Mouse (Mus musculus): ENCODE results near the gene Creld2. TPM values are rescaled to one million over a fixed set of nuclear protein-coding genes. Genes with fewer than 3 reads are reported as not detected.
A peak's percentile ranks its signal among the peaks of the same experiment; 100 is the strongest.
"Not testable (repeated sequence)": the region's sequence is repeated elsewhere in the genome, so short reads cannot be mapped to it uniquely, and the experiment has no call there.

Creld2 gene
- polyA plus RNA-seq (2015; fragmentation: Nextera tagmentation; extraction: Ambion mirVana), result 58.5 and 59.5 TPM in 2 replicates

GRCm38 (mm10) chr15:88819026-88819905, at the start of gene Creld2, which contains the start of gene Alg12:
Gene Creld2, plus strand, starts transcription at chr15:88819646.
Gene Alg12, minus strand, starts transcription at chr15:88819318.
- peak; percentile 99 for ATAC-seq (replicated peaks)
- H3K27me3 ChIP-seq, result no peaks in the 10 kb centered on the region
- no peaks in the 10 kb centered on the region for H3K9me3 ChIP-seq
- peaks cover 33% of the 10 kb centered on the region for H3K36me3 ChIP-seq
- under 1% methylated on average over 88 of the region's 88 CpGs for WGBS
- peak within 1 kb of the TSS; percentile 86 for H3K4me3 ChIP-seq
- H3K4me2 ChIP-seq (replicated peaks), result peak within 1 kb of the TSS; percentile 77
- peak within 1 kb of the TSS; percentile 84 for H3K9ac ChIP-seq (replicated peaks)
- H3K27ac ChIP-seq (replicated peaks), result peak within 1 kb of the TSS; percentile 83
- H3K4me1 ChIP-seq, result peaks cover 28% of the 10 kb centered on the region

- H3K27me3 ChIP-seq; H3K27ac ChIP-seq (replicated peaks); ATAC-seq (replicated peaks); H3K4me2 ChIP-seq (replicated peaks); H3K9ac ChIP-seq (replicated peaks); H3K4me1 ChIP-seq; H3K4me3 ChIP-seq; H3K9me3 ChIP-seq: not testable (repeated sequence)
- peaks cover 26% of the 10 kb centered on the region for H3K36me3 ChIP-seq
- 95% methylated on average over 5 of the region's 5 CpGs for WGBS
Measured at GRCm38 (mm10) chr15:88774630-88775029, 44.8 kb upstream of the Creld2 start.

DNA sequence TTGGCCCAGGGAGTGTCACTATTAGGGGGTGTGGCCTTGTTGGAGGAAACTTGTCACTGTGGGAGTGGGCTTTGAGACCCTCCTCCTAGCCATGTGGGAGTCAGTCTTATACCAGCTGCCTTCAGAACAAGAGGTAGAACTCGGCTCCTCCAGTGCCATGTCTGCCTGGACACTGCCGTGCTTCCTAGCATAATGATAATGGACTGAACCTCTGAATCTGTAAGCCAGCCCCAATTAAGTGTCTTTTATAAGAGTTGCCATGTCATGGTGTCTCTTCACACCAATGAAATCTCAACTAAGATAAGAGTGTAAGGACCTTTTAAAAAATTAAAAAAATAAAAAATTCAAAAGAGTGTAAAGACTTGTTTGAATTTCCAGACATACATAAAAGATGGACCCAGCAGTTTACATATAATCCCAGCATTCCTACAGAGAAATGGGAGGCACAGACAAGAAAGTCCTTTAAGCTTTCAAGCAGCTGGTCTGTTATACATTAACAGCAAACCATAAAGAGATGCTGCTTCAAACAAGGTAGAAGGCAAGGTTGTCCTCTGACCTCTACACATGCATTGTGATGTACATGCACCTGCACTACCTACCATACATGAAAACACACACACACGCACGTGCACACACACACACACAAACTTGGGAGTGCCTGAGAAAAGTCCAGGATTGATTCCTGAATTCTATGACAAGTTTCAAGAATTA, 27.2 kb upstream of the Creld2 start:
- WGBS, result 88% methylated on average over 4 of the region's 4 CpGs
- Histone ChIP-seq H3K4me1 (no peaks in the 10 kb centered on the region), H3K9ac (replicated peaks) (no peak overlapping the region), H3K36me3 (peaks cover 3% of the 10 kb centered on the region; the same call in 1 of the 2 replicates), H3K4me2 (replicated peaks) (no peak overlapping the region), H3K4me3 (no peak overlapping the region), H3K27ac (replicated peaks) (no peak overlapping the region), H3K27me3 (no peaks in the 10 kb centered on the region), H3K9me3 (no peaks in the 10 kb centered on the region)
- no peak for ATAC-seq (replicated peaks)

- not testable (repeated sequence) for H3K9ac ChIP-seq (replicated peaks); ATAC-seq (replicated peaks); H3K4me2 ChIP-seq (replicated peaks); H3K27me3 ChIP-seq; H3K27ac ChIP-seq (replicated peaks); H3K4me3 ChIP-seq; H3K36me3 ChIP-seq; H3K9me3 ChIP-seq; H3K4me1 ChIP-seq
- WGBS, result 93% methylated on average over 5 of the region's 5 CpGs
Measured at GRCm38 (mm10) chr15:88794729-88795128, 24.7 kb upstream of the Creld2 start.

- no peaks in the 10 kb centered on the region for H3K27me3 ChIP-seq
Measured at GRCm38 (mm10) chr15:88799950-88800371, 19.5 kb upstream of the Creld2 start.

DNA sequence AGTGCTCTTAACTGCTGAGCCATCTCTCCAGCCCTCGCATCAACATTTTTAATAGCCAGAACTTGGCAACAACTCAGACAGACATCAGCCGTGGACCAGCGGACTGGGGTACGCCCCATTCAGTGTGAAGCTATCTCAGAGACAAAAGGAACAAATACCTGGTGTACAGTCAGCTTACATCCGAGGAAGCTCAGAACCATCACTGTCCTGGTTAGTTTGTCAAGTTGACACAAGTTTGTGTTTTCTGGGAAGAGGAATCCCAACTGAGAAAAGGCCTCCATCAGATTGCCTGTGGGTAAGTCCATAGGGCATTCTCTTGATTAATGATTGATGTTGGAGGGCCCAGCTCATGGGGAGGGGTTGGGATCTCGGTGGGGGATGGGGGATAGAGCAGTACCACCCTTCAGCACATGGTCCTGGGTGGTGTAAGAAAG, 18.5 kb upstream of the Creld2 start:
- H3K4me2 ChIP-seq (replicated peaks), result no peak overlapping the region
- H3K9me3 ChIP-seq, result no peaks in the 10 kb centered on the region
- WGBS, result 78% methylated on average over 6 of the region's 6 CpGs
- ATAC-seq (replicated peaks), result no peak
- H3K4me1 ChIP-seq, result no peaks in the 10 kb centered on the region
- no peak overlapping the region for H3K4me3 ChIP-seq
- H3K27me3 ChIP-seq, result no peaks in the 10 kb centered on the region
- H3K9ac ChIP-seq (replicated peaks), result no peak overlapping the region
- H3K27ac ChIP-seq (replicated peaks), result no peak overlapping the region
- H3K36me3 ChIP-seq, result peaks cover 19% of the 10 kb centered on the region

More at GRCm38 (mm10) chr15:88799950-88800371, 19.5 kb upstream of the Creld2 start:
- no peak overlapping the region for H3K4me3 ChIP-seq
- ATAC-seq (replicated peaks), result no peak
- no peak overlapping the region for H3K9ac ChIP-seq (replicated peaks)
- WGBS, result 88% methylated on average over 11 of the region's 11 CpGs
- H3K9me3 ChIP-seq, result no peaks in the 10 kb centered on the region
- H3K4me1 ChIP-seq, result no peaks in the 10 kb centered on the region
- H3K36me3 ChIP-seq, result peaks cover 9% of the 10 kb centered on the region; the same call in 1 of the 2 replicates
- H3K4me2 ChIP-seq (replicated peaks), result no peak overlapping the region
- H3K27ac ChIP-seq (replicated peaks), result no peak overlapping the region

DNA sequence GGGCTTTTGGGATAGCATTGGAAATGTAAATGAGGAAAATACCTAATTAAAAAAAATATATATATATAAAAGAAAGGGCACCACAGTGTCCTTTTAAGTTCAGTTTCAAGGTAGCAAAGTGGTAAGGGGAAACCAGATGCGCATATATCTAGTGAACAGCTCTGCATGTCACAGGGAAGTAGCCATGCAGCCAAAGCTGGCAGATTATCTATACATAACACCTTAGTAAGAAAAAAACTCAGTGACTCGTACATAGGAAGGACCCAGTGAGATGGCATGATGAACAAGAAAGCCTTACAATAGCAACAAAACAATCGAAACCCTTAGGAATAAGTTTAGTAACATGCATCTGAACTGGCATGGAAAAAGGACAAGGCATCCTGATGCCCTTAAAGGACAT, 17.5 kb upstream of the Creld2 start:
- Histone ChIP-seq H3K9me3 (no peaks in the 10 kb centered on the region), H3K36me3 (peaks cover 26% of the 10 kb centered on the region), H3K27me3 (no peaks in the 10 kb centered on the region), H3K9ac (replicated peaks) (no peak overlapping the region), H3K4me3 (no peak overlapping the region), H3K4me1 (no peaks in the 10 kb centered on the region), H3K4me2 (replicated peaks) (no peak overlapping the region), H3K27ac (replicated peaks) (no peak overlapping the region)
- ATAC-seq (replicated peaks), result no peak
- 92% methylated on average over 3 of the region's 3 CpGs for WGBS

GRCm38 (mm10) chr15:88802348-88802747, 17.1 kb upstream of the Creld2 start:
- no peak overlapping the region for H3K27ac ChIP-seq (replicated peaks)
- peaks cover 26% of the 10 kb centered on the region for H3K36me3 ChIP-seq
- H3K4me1 ChIP-seq, result no peaks in the 10 kb centered on the region
- WGBS, result 88% methylated on average over 6 of the region's 6 CpGs
- no peak overlapping the region for H3K4me2 ChIP-seq (replicated peaks)
- H3K9ac ChIP-seq (replicated peaks), result no peak overlapping the region
- H3K27me3 ChIP-seq, result no peaks in the 10 kb centered on the region
- no peaks in the 10 kb centered on the region for H3K9me3 ChIP-seq
- no peak for ATAC-seq (replicated peaks)
- H3K4me3 ChIP-seq, result no peak overlapping the region

DNA sequence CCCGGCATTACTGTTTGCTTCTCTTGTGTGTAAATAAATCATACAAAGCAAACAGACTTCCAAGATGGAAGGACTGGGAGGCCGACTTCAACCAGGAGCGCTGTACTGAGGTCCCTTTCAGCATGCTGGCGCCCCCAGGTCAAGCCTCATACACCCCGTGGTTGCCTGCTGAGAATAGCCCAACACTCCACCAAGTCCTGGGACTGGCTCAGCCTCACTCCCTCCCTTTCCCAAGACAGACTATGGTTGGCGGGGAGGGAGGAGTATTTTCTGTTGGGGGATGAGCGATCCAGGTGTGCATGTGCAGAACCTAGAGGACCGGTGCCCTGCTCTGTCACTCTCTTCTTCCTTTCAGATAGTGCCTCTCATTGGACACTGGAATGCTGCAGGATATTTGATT, 11.3 kb upstream of the Creld2 start:
- ATAC-seq (replicated peaks), result no peak
- no peak overlapping the region for H3K4me3 ChIP-seq
- no peak overlapping the region for H3K9ac ChIP-seq (replicated peaks)
- no peak overlapping the region for H3K27ac ChIP-seq (replicated peaks)
- H3K27me3 ChIP-seq, result no peaks in the 10 kb centered on the region
- WGBS, result 89% methylated on average over 8 of the region's 8 CpGs
- no peak overlapping the region for H3K4me2 ChIP-seq (replicated peaks)
- no peaks in the 10 kb centered on the region for H3K4me1 ChIP-seq
- peaks cover 34% of the 10 kb centered on the region for H3K36me3 ChIP-seq
- no peaks in the 10 kb centered on the region for H3K9me3 ChIP-seq

DNA sequence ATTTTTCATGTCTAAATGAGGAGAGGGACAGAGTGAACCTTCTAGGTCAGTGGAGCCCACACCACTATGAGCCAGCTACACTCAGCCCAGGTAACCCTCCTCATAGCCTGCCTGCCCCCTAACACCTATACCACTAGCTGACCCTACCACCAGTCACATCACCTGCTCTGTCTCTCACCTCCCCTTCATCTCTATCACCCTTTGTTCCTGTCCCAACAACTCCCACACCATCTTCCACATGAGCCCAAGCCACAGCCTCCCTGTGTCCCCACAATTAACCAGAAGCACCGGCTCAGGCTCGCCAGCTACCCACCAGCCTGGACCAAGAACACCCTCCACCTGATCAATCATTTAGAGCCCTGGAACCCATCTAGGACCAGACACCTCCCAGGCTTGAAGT, 9.1 kb upstream of the Creld2 start:
- Histone ChIP-seq H3K9me3 (no peaks in the 10 kb centered on the region), H3K4me3 (no peak overlapping the region), H3K9ac (replicated peaks) (no peak overlapping the region), H3K36me3 (peaks cover 34% of the 10 kb centered on the region), H3K4me1 (no peaks in the 10 kb centered on the region), H3K27ac (replicated peaks) (no peak overlapping the region), H3K4me2 (replicated peaks) (no peak overlapping the region), H3K27me3 (no peaks in the 10 kb centered on the region)
- no peak for ATAC-seq (replicated peaks)
- 87% methylated on average over 2 of the region's 2 CpGs for WGBS

DNA sequence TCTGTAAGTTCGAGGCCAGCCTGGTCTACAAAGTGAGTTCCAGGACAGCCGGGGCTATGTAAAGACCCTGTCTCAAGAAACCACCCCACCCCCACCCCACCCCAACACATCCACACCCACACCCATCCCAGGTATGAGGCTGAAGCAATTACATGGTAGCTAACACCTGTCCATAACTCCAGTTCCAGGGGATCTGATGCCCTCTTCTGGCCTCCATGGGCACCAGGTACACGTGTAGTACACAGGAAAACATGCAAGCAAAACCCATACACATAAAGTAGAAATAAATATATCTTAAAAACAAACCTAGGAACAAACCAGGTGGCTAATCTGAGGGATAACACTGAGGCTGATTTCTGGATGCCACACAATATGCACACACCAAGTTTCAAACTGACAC, 6.2 kb upstream of the Creld2 start:
- Histone ChIP-seq H3K27me3 (no peaks in the 10 kb centered on the region), H3K36me3 (peaks cover 27% of the 10 kb centered on the region; the same call in 1 of the 2 replicates), H3K9ac (replicated peaks) (no peak overlapping the region), H3K4me1 (peaks cover 4% of the 10 kb centered on the region), H3K4me3 (no peak overlapping the region), H3K9me3 (no peaks in the 10 kb centered on the region), H3K27ac (replicated peaks) (no peak overlapping the region), H3K4me2 (replicated peaks) (no peak overlapping the region)
- WGBS, result 94% methylated on average over 3 of the region's 3 CpGs
- no peak for ATAC-seq (replicated peaks)

GRCm38 (mm10) chr15:88813873-88814272, 5.6 kb upstream of the Creld2 start:
- not testable (repeated sequence) for H3K4me1 ChIP-seq; H3K9me3 ChIP-seq; H3K9ac ChIP-seq (replicated peaks); ATAC-seq (replicated peaks); H3K27me3 ChIP-seq; H3K27ac ChIP-seq (replicated peaks); H3K4me2 ChIP-seq (replicated peaks); H3K4me3 ChIP-seq
- 98% methylated on average over 2 of the region's 2 CpGs for WGBS
- peaks cover 27% of the 10 kb centered on the region; the same call in 1 of the 2 replicates for H3K36me3 ChIP-seq
